Mouse (Mus musculus): ENCODE data around the gene Rapsn. TPM values are rescaled to one million over a fixed set of nuclear protein-coding genes. Genes with fewer than 3 reads are reported as not detected.
A peak's percentile ranks its signal among the peaks of the same experiment; 100 is the strongest.

The Rapsn gene
- total and polyA plus RNA-seq, 3 experiments, result 15.9 to 22.0 (median 16.8) TPM

- 76% methylated on average over 9 of the region's 9 CpGs for WGBS
- peaks cover 8% of the 10 kb centered on the region for H3K36me3 ChIP-seq (ENCODE audit: control insufficient read depth, insufficient read depth, low read length)
- no peak overlapping the region for H3K27ac ChIP-seq
- peaks cover 5% of the 10 kb centered on the region for H3K4me1 ChIP-seq (ENCODE audit: control insufficient read depth, insufficient read depth, low read length)
- no peak overlapping the region for H3K4me3 ChIP-seq
- no peaks in the 10 kb centered on the region for H3K79me2 ChIP-seq (replicated peaks; ENCODE audit: control insufficient read depth, insufficient read depth, low read length)
- no peak overlapping the region for H3K9ac ChIP-seq (ENCODE audit: low read depth, low read length)
- DNase-seq, result peak in 1 of 2 experiments; percentile 26
- intact Hi-C loops (cut with DNase I), result no loop called here
- TF ChIP-seq CTCF (IDR thresholded peaks at IDR 0.05) (no peak), EP300 (IDR thresholded peaks at IDR 0.05; ENCODE audit: insufficient read depth, low read depth, low read length) (no peak), POLR2A (IDR thresholded peaks at IDR 0.05; ENCODE audit: insufficient read depth, low read depth, low read length) (no peak)
- H3K27me3 ChIP-seq (ENCODE audit: control insufficient read depth, insufficient read depth, low read length), result no peaks in the 10 kb centered on the region
Observed at GRCm38 (mm10) chr2:91027391-91028214, 7.8 kb upstream of the Rapsn start.

DNA sequence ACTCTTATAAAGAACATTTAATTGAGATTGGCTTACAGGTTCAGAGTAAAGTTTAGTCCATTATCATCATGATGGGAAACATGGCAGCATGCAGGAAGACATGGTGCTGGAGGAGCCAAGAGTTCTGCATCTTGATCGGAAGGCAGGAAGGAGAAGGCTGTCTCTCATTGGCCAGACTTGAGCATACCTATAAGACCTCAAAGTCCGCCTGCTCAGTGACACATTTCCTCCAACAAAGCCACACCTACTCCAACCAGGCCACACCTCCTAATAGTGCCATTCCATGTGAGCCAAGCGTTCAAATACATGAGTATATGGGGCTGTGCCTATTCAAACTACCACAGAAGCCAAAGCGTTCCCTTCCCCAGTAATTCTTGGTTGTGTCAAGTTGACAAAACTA lies 4.2 kb upstream of the Rapsn start:
- DNase-seq, result no peak
- no peaks in the 10 kb centered on the region for H3K27me3 ChIP-seq (ENCODE audit: control insufficient read depth, insufficient read depth, low read length)
- H3K4me3 ChIP-seq, result no peak overlapping the region
- no peaks in the 10 kb centered on the region for H3K79me2 ChIP-seq (replicated peaks; ENCODE audit: control insufficient read depth, insufficient read depth, low read length)
- no peaks in the 10 kb centered on the region for H3K36me3 ChIP-seq (ENCODE audit: control insufficient read depth, insufficient read depth, low read length)
- 86% methylated on average over 4 of the region's 4 CpGs for WGBS
- H3K9ac ChIP-seq (ENCODE audit: low read depth, low read length), result no peak overlapping the region
- intact Hi-C loops (cut with DNase I), result no loop called here
- no peak overlapping the region for H3K27ac ChIP-seq
- no peaks in the 10 kb centered on the region; the same call in none of the 2 replicates for H3K4me1 ChIP-seq (ENCODE audit: control insufficient read depth, insufficient read depth, low read length)
- TF ChIP-seq POLR2A (IDR thresholded peaks at IDR 0.05; ENCODE audit: insufficient read depth, low read depth, low read length) (no peak), CTCF (IDR thresholded peaks at IDR 0.05) (no peak), EP300 (IDR thresholded peaks at IDR 0.05; ENCODE audit: insufficient read depth, low read depth, low read length) (no peak)

- Histone ChIP-seq H3K79me2 (replicated peaks; ENCODE audit: control insufficient read depth, insufficient read depth, low read length) (no peaks in the 10 kb centered on the region), H3K4me1 (ENCODE audit: control insufficient read depth, insufficient read depth, low read length) (no peaks in the 10 kb centered on the region; the same call in 1 of the 2 replicates), H3K27ac (no peak overlapping the region), H3K36me3 (ENCODE audit: control insufficient read depth, insufficient read depth, low read length) (no peaks in the 10 kb centered on the region), H3K9ac (ENCODE audit: low read depth, low read length) (no peak overlapping the region), H3K27me3 (ENCODE audit: control insufficient read depth, insufficient read depth, low read length) (no peaks in the 10 kb centered on the region), H3K4me3 (no peak overlapping the region)
- intact Hi-C loops (cut with DNase I), result loop anchor here (1.0 kb wide), 1 partner anchor 68 kb away; no protein-coding TSS in a partner anchor
- TF ChIP-seq CTCF (IDR thresholded peaks at IDR 0.05) (peak; percentile 57), POLR2A (IDR thresholded peaks at IDR 0.05; ENCODE audit: insufficient read depth, low read depth, low read length) (no peak)
- DNase-seq, result no peak
- WGBS, result 26% methylated on average over 3 of the region's 3 CpGs
Observed at GRCm38 (mm10) chr2:91033000-91033399, 2.4 kb upstream of the Rapsn start.

DNA sequence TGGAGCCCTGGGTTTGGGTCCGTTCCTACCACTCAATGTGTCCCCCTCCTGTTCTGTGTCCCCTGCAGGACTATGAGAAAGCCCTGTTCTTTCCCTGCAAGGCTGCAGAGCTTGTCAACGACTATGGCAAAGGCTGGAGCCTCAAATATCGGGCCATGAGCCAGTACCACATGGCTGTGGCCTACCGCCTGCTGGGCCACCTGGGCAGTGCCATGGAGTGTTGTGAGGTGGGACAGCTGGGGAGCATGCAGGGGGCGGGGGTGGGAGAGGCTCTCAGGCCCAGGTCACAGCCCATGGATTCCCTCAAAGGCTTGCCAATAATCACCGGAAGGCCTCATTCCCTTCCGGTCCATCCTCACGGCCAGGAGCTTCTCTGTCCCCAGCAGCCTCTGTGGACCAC lies 6.4 kb downstream of the Rapsn start:
- Histone ChIP-seq H3K36me3 (ENCODE audit: control insufficient read depth, insufficient read depth, low read length) (no peaks in the 10 kb centered on the region), H3K79me2 (replicated peaks; ENCODE audit: control insufficient read depth, insufficient read depth, low read length) (no peaks in the 10 kb centered on the region), H3K27me3 (ENCODE audit: control insufficient read depth, insufficient read depth, low read length) (no peaks in the 10 kb centered on the region), H3K27ac (no peak overlapping the region), H3K9ac (ENCODE audit: low read depth, low read length) (no peak overlapping the region), H3K4me3 (no peak overlapping the region), H3K4me1 (ENCODE audit: control insufficient read depth, insufficient read depth, low read length) (no peaks in the 10 kb centered on the region)
- intact Hi-C loops (cut with DNase I), result loop anchor here (5.0 kb wide), 1 partner anchor 39 kb away; no protein-coding TSS in a partner anchor
- 66% methylated on average over 8 of the region's 8 CpGs for WGBS
- no peak for TF ChIP-seq CTCF (IDR thresholded peaks at IDR 0.05)
- TF ChIP-seq EP300 (IDR thresholded peaks at IDR 0.05; ENCODE audit: insufficient read depth, low read depth, low read length), result no peak
- TF ChIP-seq POLR2A (IDR thresholded peaks at IDR 0.05; ENCODE audit: insufficient read depth, low read depth, low read length), result no peak
- DNase-seq, result no peak

- no peak overlapping the region for H3K9ac ChIP-seq (ENCODE audit: low read depth, low read length)
- intact Hi-C loops (cut with DNase I), result loop anchor here (5.0 kb wide), 1 partner anchor 41 kb away; no protein-coding TSS in a partner anchor
- H3K27me3 ChIP-seq (ENCODE audit: control insufficient read depth, insufficient read depth, low read length), result no peaks in the 10 kb centered on the region
- no peak for DNase-seq
- H3K4me1 ChIP-seq (ENCODE audit: control insufficient read depth, insufficient read depth, low read length), result no peaks in the 10 kb centered on the region
- H3K36me3 ChIP-seq (ENCODE audit: control insufficient read depth, insufficient read depth, low read length), result no peaks in the 10 kb centered on the region
- TF ChIP-seq CTCF (IDR thresholded peaks at IDR 0.05), result no peak
- no peak for TF ChIP-seq EP300 (IDR thresholded peaks at IDR 0.05; ENCODE audit: insufficient read depth, low read depth, low read length)
- TF ChIP-seq POLR2A (IDR thresholded peaks at IDR 0.05; ENCODE audit: insufficient read depth, low read depth, low read length), result no peak
- no peak overlapping the region for H3K27ac ChIP-seq
- no peaks in the 10 kb centered on the region for H3K79me2 ChIP-seq (replicated peaks; ENCODE audit: control insufficient read depth, insufficient read depth, low read length)
- 69% methylated on average over 21 of the region's 21 CpGs for WGBS
- H3K4me3 ChIP-seq, result no peak overlapping the region
Observed at GRCm38 (mm10) chr2:91042651-91043398, 7.4 kb downstream of the Rapsn start.
